Mouse (Mus musculus) large intestine, adult 2 months (tissue): ENCODE data around the gene Lpar3. TPM values are rescaled to one million over a fixed set of nuclear protein-coding genes. Genes with fewer than 3 reads are reported as not detected.

Source experiments
- DNase-seq: peaks from one replicate; pipeline ENCODE4 v3.0.0-alpha.2; 2012; ENCODE audit warnings: low read depth, low spot score
- WGBS: fragments of 180-500 bp; shearing (Covaris S2); methylation state at CpG from one replicate; pipeline ENCODE4 v1.1.7; 2018; 5-methylcytosine and 5-hydroxymethylcytosine counted together
- polyA plus RNA-seq: library from polyadenylated mRNA; depleted of rRNA; stranded (reverse); fragments of >200 nt; gene quantifications from 2 replicates; pipeline ENCODE4 v1.2.3, GENCODE M21; 2012

Gene Lpar3
- polyA plus RNA-seq, 1 experiment: 1.5 TPM

DNA sequence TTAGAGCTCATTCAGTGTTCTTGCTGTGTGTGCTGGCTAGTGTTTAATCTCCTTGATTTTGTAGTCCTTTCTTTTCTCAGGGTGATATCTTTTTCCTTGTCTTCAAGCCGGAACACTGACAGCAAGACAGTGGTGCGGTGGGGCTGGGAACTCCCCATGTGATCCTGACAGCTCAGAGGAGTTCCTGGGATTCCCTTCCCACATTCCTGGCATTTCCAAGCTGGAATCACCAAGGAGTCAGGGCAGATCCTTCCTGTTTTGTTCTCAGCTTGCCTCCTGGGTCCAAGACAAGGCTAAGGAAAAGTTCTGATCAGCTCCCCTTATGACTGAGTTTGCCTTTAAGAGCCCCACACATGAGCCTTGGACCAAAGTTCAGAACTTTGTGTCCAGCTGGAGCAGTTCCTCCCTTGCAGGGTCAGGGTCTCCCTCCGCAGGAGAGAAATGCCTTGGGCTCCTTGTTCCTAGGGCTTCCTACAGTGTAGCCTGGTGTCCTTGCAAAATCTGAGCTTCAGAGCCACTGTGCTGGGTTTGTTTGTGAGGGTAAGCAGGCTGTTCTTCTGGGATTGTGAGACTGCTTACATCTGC is 33.1 kb downstream of the Lpar3 start:
- no peak for DNase-seq
- 60% methylated on average over 3 of the region's 3 CpGs for WGBS

DNA sequence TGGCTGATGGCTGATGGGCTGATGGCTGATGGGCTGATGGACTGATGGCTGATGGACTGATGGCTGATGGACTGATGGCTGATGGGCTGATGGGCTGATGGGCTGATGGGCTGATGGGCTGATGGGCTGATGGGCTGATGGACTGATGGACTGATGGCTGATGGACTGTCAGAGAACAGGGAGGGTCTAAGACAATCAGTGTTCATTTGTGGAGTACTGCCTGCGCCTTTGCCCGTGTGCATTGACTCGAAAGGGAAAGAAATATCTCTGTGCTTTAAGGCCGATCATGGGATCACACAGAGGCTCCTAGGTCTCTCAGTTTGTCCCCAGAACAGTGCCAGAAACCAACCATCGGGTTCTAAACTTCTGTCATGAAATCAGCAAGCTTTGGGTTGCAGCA is 34.4 kb downstream of the Lpar3 start:
- 92% methylated on average over 5 of the region's 5 CpGs for WGBS

DNA sequence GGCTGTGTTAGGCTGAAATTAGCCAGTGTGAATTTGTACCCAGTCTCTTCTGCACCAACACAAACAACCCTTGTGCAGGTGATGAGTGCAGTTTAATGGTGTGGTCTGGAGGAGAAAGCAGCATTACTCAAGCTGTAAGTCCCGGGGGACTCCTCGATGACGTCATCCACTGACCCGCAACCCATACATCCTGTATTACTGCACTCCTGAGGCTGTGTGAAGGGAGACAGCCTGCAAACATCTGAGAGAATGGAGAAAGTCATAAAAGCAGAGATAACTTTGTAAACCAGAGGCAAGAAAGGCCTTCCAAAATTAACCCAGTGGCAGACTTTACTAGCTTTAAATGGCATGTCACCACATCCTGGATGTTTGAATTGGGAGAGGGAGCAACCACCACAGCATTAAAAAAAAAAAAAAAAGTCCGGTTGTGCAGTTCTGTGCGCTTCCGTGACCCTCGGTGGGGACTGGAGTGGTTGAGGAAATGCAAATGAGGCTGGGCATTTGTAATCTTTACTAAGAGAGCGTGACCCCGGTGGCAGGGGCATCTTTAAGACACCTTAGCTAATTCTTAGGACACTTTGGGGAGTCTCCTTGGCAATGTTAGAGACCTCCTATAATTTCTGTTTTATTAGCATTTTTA is 36.8 kb downstream of the Lpar3 start:
- WGBS: 19% methylated on average over 10 of the region's 10 CpGs
- DNase-seq: no peak

More for the DNA sequence above, 34.4 kb downstream of the Lpar3 start:
- no peak for DNase-seq

DNA sequence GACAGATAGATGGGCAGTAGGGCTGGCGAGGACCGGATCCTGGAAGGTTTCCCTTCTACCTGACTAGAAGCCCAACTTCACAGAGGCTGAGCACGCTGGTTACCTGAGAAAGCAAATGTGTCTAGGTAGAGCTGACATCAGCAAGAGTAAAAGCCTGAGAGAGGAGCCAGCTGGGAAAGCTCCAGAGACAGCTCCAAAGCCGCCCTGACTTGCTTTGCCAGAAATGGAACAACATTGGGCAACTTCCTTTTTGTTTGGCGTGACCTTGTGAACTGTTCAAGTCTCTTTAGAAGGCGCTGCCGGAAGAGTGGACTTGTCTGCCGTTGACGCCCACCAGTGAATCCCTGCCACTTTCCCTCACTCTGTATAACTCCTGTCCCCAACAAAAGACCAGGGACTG is 39.4 kb downstream of the Lpar3 start:
- DNase-seq: no peak

DNA sequence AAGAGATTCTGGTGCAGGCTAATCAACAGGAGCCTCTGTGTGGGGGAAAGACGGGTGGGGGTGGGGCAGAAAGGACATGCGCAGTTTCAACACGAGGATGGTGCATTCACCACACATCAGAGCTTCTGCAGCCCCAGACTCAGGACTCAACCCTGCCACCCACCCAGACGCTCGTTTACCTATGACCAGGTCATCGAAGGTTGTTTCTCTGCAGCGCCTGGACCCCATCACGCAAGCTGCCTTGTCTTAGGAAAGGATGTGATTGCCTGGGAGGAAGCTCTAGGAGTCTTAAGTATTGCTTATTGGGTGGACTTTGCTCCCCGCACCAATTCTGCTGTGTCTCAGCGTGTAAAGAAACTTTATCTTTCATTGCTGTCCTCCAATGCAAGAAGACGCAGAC is 40.1 kb downstream of the Lpar3 start:
- DNase-seq: no peak
- WGBS: 58% methylated on average over 11 of the region's 11 CpGs

More for the DNA sequence above, 39.4 kb downstream of the Lpar3 start:
- WGBS: 41% methylated on average over 9 of the region's 9 CpGs

DNA sequence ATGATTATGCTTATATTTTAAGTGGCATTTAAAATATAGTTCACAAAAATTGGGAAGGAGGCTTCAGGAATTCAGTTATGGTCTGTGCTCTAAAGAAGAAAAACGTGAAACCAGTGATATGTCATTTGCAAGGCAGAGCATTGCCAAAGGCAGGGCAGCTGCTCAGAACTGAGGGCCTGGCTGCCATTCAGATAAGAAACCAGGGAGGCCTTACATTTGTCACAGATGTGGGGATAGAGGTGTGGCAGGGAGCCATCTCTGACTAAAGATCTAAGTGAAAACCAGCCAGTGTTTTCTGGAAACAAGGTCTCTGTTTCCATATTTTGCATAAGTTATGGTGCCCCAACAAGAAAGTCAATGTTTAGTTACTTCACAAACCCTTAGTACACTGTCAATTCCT is 41.8 kb downstream of the Lpar3 start:
- WGBS: 18% methylated on average over 1 of the region's 1 CpGs
- no peak for DNase-seq

DNA sequence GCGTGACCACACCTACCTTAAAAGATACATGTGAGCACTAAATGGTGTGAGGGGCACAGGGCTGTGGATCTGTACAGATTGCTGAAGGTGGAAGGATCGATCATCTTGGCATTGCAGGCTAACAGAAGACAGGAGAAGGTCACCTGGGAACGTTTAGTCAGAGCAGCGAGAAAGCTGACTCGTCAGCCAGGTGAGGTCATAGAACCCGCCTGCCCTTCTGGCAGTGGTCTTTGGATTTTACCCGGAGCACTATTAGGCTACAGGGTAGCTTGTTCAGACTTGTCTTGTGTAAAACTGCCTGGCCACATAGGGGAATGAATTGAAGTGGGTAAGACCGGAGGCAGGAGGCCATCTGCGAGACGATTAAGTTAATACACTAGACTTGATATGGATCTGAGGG is 43.4 kb downstream of the Lpar3 start:
- WGBS: 85% methylated on average over 10 of the region's 10 CpGs
- no peak for DNase-seq

DNA sequence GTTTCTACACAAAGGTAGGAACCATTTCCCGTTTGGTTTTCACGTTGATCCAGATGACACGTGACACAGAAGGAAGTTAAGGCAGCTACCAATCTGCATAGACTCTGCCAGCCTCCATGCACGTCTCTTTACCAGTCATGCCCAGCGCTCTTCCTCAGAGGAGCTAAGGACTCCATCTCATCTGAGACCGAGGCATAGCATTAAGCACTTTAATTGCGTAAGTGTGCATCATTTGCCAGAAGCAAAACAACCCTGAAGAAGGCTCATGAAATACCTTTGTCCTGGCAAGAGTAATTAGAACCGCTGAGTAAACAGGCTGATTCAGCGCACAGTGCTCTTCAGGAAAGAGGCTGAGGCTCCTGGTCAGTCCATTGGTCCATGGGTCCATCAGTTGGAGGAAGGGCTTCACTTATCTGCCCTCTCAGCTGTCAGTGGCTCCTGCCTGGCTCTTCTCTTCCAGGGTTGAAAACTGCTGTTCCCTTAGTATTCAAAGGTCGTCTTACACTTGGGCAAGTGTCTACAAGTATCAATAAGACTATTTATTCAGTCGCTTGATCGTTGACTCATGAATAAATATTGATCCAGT is 44.9 kb downstream of the Lpar3 start:
- peak; percentile 39 for DNase-seq
- 32% methylated on average over 12 of the region's 12 CpGs for WGBS

DNA sequence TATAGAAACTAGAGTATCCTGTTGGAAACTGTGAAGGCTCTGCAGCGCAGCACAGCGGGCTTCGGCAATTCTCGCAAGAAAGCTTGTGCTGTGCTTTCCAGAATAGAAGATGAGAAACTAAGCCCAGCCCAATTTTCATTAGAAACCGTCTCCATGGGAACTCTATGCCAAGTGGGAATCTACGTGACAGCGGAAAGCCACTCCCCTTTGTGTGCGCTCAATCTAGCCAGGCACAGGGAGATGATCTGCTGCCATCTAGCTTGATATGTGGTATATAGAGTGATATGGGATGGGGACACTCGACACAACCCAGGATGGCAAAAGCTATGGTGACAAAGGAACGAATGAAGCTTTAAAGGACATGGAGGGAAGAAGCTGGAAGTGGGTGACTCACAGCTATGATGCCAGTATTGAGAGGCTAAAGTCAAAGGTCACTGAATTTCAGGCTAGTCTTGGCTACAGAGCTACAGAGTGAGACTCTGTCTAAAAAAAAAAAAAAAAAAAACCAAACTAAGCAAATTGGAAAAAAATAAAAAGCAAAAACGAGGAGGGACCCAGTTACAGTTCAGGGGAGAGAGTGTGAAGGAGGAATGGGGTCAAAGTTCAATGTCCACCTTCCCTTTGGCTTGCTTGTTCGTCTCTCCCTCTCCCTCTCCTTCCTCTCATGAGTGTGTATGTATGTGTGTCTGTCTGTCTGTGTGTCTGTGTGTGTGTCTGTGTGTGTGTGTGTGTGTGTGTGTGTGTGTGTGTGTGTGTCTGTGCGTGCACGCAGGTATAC is 47.5 kb downstream of the Lpar3 start:
- WGBS: 65% methylated on average over 14 of the region's 14 CpGs
- DNase-seq: no peak

DNA sequence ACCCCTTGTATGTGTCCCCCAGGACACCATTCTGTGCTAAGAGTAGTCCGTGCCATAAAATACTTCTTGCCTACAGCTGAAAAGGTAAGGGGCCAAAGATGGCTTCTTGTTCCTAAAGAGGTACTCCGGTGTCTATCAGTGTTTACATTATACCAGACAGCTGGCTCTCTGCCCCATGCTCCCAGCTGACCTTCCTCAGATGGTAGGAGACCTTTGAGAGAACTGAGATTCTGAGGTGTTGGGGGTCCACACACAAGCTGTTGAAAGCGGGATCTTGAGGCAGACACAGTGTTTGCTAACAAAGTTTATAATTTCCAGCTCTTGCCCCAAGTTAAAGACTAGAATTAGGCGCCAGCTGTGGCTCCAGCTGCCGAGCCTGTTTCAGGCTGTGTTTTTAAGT is 53.7 kb downstream of the Lpar3 start:
- WGBS: 37% methylated on average over 5 of the region's 5 CpGs
- no peak for DNase-seq

DNA sequence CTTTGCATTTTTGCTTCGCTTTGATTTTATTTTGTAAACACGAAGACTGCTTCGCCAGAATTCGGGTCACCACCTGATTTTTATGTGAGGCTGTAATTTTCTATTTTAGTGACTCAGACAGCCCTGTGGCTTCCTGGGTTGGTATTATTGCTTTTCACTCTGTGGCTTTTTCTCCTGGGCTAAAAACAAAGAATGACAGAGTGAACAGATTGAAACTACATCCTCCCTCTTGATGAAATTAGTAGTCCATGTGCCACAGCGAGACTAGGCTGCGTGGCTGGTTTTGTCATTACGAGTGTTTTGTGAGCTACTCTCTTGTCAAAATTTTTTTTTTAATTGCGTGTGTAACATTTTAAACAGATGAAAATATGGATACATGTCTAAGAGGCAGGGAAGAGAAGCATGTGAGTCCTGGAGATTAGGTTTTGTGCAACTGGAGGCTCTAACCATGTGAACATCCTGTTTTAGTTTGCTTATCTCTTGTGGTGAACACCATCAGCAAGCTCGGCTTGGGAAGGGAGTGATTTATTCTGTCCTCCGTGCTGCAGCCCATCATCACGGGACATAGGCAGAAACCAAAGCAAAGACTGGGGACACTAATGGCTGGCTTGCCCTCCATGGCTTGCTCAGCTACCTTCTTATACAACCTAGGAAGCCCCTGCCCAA is 54.7 kb downstream of the Lpar3 start:
- no peak for DNase-seq
- 61% methylated on average over 11 of the region's 11 CpGs for WGBS

DNA sequence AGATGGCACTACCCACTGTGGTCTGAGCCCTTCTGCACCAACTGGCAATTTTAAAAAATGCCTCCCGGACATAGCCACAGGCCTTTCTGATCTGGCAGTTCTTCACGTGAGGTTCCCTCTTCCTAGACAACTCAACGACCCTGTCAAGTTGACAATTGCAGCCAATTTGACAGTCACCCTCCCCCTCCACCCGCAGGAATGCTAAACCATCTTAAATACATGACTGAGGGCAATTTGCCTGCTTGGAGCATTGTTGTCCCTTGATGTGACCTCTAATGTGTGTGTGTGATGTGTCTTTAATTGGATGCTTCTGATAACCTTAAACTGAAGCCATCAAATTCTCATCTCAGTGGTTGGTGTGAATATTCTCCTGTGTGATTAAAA is 55.3 kb downstream of the Lpar3 start:
- 49% methylated on average over 4 of the region's 4 CpGs for whole genome bisulfite sequencing
- no peak for DNase-seq

DNA sequence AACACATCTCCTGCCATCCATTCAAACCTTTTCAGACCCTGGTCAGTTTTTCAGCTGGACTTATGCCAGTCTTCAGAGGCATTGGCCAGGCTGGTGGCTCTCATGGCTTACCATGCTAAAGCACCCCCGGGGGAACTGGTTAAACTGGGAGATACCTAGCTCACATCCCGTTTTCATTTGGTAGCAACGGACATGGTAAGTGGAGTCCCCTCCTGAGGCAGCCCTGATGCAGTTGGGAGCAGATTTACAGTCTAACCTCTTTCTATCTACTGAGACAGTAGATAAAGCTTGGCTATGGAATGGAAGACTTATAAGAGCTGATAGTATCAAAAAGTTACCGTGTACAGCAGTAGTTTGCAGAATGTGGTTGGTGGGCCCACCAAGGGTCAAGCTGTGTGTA is 56.2 kb downstream of the Lpar3 start:
- WGBS: 91% methylated on average over 4 of the region's 4 CpGs
- DNase-seq: no peak

DNA sequence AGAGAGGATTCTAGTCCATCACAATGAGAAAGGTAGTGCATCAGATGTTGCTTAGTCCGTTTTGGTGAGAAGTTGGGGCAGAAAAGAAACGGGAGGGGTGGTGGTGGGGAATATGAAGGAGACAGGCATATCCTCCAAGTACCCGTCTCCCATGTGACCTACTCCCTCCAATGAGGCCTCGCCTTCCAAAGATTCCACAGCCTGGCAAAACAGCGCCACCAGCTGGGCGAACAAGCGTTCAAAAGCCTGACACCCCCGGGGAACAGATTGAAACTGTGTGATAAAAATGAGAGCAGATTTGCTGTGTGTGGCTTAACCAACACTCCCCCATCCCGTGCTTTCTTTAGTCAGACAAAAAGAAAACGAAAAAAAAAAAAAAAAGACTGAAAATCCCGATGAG is 56.7 kb downstream of the Lpar3 start:
- DNase-seq: no peak
- WGBS: 63% methylated on average over 11 of the region's 11 CpGs

DNA sequence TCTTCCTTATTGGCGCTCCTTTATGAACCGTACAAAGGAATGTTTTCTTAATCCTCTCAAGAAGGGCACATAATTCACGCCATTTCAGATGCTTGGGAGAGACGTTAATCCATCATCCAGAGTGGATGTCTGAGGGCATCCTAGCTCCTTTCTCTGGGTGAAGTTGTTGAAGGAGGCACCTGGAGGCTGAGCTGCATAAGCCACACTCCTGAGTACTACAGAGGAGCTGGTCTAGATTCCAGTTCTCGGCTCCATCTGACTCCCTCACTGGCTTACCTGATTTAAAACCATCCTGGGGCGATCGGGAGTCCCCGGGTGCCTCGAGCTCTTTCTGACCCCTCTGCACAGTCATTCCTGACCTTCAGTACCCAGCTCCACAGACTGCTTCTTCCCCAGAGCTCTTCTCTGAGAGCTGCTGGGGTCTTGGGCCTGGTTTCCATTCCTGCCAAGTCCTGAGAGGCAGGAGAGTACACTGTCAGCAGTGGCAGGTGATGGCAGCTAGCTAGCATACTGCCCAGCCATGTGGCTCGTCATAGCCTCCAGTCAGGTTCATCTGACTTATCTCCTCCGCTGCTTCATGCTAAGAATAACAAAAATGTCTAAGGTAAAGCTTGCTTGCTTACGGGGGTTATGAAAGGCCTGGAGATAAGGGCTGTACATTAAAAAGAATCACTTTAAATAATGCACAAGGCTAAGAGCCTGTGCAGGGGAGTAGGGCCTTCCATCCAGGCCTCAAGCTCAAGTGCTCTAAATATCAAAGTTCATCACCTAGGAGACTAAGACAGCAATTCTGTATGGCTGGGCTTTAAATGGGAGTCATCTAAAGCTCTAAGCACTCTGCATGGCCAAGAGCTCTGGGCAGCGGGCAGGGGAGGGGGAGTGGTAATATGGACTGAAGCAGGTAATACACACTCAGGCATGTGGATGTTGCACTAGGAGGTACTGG is 57.7 kb downstream of the Lpar3 start:
- 73% methylated on average over 13 of the region's 13 CpGs for WGBS
- no peak for DNase-seq

DNA sequence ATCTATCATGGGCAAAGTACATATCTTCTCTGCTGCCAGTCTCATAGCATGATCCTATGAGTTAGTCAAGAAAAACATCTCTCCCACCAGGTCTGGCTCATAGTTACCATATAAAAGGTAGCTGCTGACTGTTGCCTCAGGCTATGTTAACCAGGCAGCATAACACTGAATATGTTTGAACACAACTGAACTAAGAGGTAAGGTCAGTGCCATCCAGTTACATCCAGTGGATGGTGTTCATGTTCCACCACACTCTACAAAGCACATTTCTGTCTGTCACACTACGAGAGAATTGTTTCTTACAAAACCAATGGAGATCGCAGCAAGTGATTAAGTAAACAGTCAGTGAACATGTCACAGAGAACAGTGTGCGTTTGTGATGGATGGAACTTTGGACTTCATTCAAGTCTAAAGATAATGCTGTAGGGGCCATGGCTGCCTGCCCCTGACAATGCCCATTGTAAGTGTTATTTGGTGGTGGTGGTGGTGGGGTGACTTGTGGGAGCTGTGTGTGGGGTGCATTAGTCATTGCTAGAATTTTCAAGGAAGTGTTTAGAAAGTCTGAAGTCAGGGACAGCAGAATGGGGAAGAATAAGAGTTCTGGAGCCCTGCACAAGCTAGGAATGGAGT is 63.1 kb downstream of the Lpar3 start:
- no peak for DNase-seq
- WGBS: 22% methylated on average over 3 of the region's 3 CpGs

DNA sequence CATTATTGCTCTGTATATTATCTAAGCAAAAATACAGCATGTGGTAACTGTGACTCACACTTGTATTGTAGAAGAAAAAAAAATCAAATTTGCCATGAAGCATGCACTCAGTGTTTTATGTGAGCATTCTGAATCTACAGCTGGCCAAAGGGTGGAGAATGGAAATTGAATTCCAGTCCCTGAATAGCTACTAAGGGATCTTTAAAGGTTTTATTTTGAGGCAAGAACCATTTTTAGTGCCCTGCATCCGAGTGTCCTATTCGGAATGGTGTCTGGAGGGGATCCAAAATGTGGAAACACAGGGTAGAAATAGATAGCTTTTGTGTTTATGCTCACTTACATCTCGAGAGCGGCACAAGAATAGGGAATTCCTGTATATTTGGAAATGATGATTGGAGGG is 65.4 kb downstream of the Lpar3 start:
- WGBS: 67% methylated on average over 4 of the region's 4 CpGs
- no peak for DNase-seq

DNA sequence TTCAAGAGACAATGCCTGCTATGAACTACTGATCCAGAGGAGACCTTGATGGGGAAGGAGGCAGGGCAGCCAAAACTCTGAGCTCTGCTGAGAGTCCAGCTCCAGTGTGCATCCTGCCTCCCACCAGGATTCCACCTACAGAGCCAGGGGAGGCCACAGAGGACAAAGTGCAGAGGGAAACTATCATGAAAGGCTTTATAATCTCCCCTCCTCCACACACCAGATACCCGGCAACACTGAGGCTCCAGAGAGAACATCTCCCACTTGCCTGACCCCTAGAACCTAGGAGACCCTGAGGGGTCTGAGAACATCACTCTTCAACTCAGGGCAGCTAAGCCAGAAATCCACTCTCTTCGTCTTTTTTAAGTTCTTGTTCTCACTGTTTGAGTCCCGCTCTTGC is 71.2 kb downstream of the Lpar3 start:
- WGBS: 46% methylated on average over 3 of the region's 3 CpGs
- DNase-seq: no peak

DNA sequence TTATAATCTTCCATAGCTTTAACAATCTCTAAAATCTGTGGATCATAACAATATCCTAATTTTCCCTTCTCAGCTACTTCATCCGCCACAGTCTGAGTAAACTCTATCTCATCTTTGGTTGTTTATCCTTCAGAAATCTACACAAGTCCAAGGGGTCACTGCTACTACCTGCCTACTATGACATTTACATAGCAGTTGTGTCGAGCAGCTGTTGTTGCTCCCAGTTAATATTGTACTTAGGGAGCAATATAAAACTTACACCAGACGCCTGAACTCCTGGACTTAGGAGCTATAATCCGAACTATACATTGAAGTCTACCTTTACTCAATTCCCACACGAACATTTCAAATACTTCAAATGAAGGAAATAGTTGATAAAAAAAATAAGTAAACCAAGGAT is 71.8 kb downstream of the Lpar3 start:
- 22% methylated on average over 5 of the region's 5 CpGs for WGBS
- peak; percentile 37 for DNase-seq
